Mouse (Mus musculus) lung, embryonic 16.5 days (tissue): ENCODE measurements around the gene Asic1. TPM values are rescaled to one million over a fixed set of nuclear protein-coding genes. Genes with fewer than 3 reads are reported as not detected.
"Not testable (repeated sequence)": the region's sequence is repeated elsewhere in the genome, so short reads cannot be mapped to it uniquely, and the experiment has no call there.

ENCODE experiments used
- ATAC-seq: fragments of 200-750 bp; cut with Nextera tagmentation; 2 replicates; pipeline ENCODE4 v1.8.0; 2017; ENCODE audit warnings: low read depth, mild to moderate bottlenecking, moderate library complexity
- H3K27ac ChIP-seq: fragments of 300-500 bp; sonication (generic); 2 replicates; pipeline ENCODE4 v1.5.1; 2014; ENCODE audit warnings: mild to moderate bottlenecking, control low read depth, low read length
- H3K27me3 ChIP-seq: fragments of 300-500 bp; sonication (generic); 2 replicates; pipeline ENCODE4 v1.6.1; 2014; ENCODE audit warnings: low read depth, low read length, mixed read lengths; ENCODE audit not compliant: control insufficient read depth, insufficient read depth
- H3K36me3 ChIP-seq: fragments of 300-500 bp; sonication (generic); 2 replicates; pipeline ENCODE4 v1.6.1; 2014; ENCODE audit warnings: low read length; ENCODE audit not compliant: control insufficient read depth, insufficient read depth
- H3K4me1 ChIP-seq: fragments of 300-500 bp; sonication (generic); replicated peaks from 2 replicates; pipeline ENCODE4 v1.6.1; 2014; ENCODE audit warnings: low read length, mixed read lengths; ENCODE audit not compliant: control insufficient read depth, insufficient read depth
- H3K4me2 ChIP-seq: fragments of 300-500 bp; sonication (generic); 2 replicates; pipeline ENCODE4 v1.6.1; 2014; ENCODE audit warnings: low read depth, low read length, control low read depth
- H3K4me3 ChIP-seq: fragments of 300-500 bp; sonication (generic); 2 replicates; pipeline ENCODE4 v1.5.1; 2014; ENCODE audit warnings: mild to moderate bottlenecking, low read length, control low read depth
- H3K9ac ChIP-seq: fragments of 300-500 bp; sonication (generic); 2 replicates; pipeline ENCODE4 v1.6.1; 2014; ENCODE audit warnings: low read length, control low read depth
- H3K9me3 ChIP-seq: fragments of 300-500 bp; sonication (generic); 2 replicates; pipeline ENCODE4 v1.6.1; 2016; ENCODE audit warnings: low read length; ENCODE audit not compliant: control insufficient read depth
- WGBS: fragments of 180-500 bp; shearing (Covaris S2); extraction: QIAGEN DNeasy Blood & Tissue Kit; methylation state at CpG from one replicate; pipeline ENCODE4 v1.1.7; 2014; 5-methylcytosine and 5-hydroxymethylcytosine counted together
- polyA plus RNA-seq: library from polyadenylated mRNA; unstranded; fragments of >200 nt; fragmentation: Nextera tagmentation; extraction: Ambion mirVana; gene quantifications from 2 replicates; pipeline ENCODE4 v1.2.1, GENCODE M21; 2015

Gene Asic1
- polyA plus RNA-seq, 1 experiment from 2014 or later, result 1.6 TPM

DNA sequence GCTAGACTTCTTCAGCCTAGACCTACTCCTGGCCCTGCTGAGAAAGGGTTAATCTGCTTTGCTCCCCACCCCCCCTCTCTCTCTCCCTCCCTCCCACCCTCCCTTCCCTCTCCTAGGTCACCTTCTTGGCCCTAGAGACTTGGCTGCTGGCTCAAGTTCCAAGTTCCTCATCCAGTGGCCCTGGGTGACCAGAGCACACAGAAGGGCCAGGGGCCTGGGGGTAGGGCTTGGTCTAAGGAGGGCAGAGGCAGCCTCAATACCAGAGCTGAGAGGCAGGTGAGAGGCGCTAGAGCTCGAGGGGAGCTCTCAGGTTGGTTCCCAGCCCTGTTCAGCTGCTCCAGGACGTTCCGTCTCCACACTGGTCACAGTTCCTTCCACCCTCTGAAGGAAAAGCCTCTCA is 20.8 kb downstream of the Asic1 start:
- Histone ChIP-seq H3K9me3 (no peaks in the 10 kb centered on the region), H3K4me1 (no peaks in the 10 kb centered on the region), H3K36me3 (no peaks in the 10 kb centered on the region), H3K4me3 (no peak overlapping the region), H3K4me2 (no peak overlapping the region), H3K9ac (no peak overlapping the region), H3K27me3 (no peaks in the 10 kb centered on the region), H3K27ac (no peak overlapping the region)
- 11% methylated on average over 4 of the region's 4 CpGs for WGBS
- no peak for ATAC-seq

DNA sequence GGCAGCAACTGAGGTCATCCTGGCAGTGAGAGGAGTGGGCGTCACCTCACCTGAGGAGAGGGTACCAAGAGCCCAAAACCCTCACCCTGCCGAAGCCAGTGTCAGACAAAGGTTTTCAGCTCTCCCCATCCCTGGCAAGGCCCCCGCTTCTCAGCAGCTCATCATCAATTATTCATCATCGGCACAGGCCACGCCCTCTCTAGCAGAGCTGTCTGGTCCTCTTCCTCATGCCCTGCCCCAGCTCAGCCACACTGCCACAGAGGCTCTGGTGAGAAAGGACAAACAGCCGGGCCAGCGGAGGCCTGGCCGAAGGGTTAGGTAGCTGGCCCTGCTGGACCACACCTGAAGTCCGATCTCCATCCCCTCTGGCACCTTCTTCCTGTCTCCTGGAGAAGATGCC is 21.8 kb downstream of the Asic1 start:
- ATAC-seq, result no peak
- Histone ChIP-seq H3K27me3 (no peaks in the 10 kb centered on the region), H3K4me1 (no peaks in the 10 kb centered on the region), H3K9ac (no peak overlapping the region), H3K4me3 (no peak overlapping the region), H3K36me3 (no peaks in the 10 kb centered on the region), H3K9me3 (no peaks in the 10 kb centered on the region), H3K27ac (no peak overlapping the region), H3K4me2 (no peak overlapping the region)
- WGBS, result 35% methylated on average over 9 of the region's 9 CpGs

DNA sequence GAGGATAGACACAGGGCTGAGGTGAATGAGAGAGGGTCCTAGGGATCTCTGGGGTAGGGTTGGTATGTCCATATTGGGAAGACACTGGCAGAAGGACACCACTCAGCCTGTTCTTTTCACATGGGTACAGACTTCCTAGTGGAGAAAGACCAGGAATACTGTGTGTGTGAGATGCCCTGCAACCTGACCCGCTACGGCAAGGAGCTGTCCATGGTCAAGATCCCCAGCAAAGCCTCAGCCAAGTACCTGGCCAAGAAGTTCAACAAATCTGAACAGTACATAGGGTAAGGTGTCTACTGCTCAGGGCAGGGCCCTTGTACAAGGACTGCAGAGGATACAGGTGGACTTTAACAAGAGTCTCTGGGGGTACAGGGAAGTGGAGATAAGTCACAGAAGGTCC is 27.1 kb downstream of the Asic1 start:
- Histone ChIP-seq H3K27me3 (no peaks in the 10 kb centered on the region; the same call in 1 of the 2 replicates), H3K4me2 (no peak overlapping the region), H3K27ac (no peak overlapping the region), H3K9me3 (no peaks in the 10 kb centered on the region), H3K36me3 (no peaks in the 10 kb centered on the region), H3K9ac (no peak overlapping the region), H3K4me3 (no peak overlapping the region), H3K4me1 (peaks cover 10% of the 10 kb centered on the region)
- no peak for ATAC-seq
- WGBS, result 6% methylated on average over 2 of the region's 2 CpGs

DNA sequence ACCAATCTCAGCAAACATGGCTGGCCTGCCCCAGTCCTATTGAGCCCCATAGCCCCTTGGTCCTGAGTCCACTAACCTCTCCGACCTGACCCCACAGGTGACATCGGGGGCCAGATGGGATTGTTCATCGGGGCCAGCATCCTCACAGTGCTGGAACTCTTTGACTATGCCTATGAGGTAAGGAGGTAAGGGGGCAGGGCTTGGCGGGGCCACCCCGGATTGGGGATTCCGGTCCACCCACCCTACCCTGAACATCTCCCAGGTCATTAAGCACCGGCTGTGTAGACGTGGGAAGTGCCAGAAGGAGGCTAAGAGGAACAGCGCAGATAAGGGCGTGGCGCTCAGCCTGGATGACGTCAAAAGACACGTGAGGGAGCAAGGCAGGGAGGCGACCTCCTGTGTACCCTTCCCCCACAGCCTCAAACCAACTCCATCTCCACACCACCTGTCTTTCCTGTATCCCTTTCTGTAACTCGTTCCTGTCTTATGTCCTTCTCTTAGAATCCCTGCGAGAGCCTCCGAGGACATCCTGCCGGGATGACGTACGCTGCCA is 28.4 kb downstream of the Asic1 start:
- peaks cover 21% of the 10 kb centered on the region for H3K4me1 ChIP-seq
- H3K27me3 ChIP-seq, result no peaks in the 10 kb centered on the region; the same call in 1 of the 2 replicates
- WGBS, result 28% methylated on average over 20 of the region's 20 CpGs
- H3K27ac ChIP-seq, result no peak overlapping the region
- no peak for ATAC-seq
- H3K4me2 ChIP-seq, result no peak overlapping the region
- H3K9me3 ChIP-seq, result no peaks in the 10 kb centered on the region
- peaks cover under 1% of the 10 kb centered on the region; the same call in 1 of the 2 replicates for H3K36me3 ChIP-seq
- no peak overlapping the region for H3K4me3 ChIP-seq
- no peak overlapping the region for H3K9ac ChIP-seq

DNA sequence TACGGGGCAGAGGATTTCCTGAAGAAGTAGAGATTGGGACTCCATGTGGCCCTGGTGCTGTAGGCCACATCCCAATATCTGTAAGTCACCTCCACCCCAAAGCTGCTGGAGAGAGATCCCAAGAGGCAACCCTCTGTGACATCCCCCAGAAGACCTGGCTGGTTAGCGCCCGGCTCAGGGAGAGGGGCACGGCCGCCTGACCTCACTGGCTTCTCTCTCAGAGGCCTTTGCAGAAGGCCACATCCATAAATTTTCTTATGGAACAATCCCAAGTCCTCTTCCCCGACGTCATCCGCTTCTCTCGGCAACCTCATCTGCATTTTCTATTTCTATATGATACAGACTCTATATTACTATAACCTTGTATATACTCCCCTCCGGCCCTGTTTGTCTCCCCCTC is 29.5 kb downstream of the Asic1 start:
- Histone ChIP-seq H3K4me2 (no peak overlapping the region), H3K9me3 (no peaks in the 10 kb centered on the region), H3K9ac (no peak overlapping the region), H3K4me1 (peaks cover 24% of the 10 kb centered on the region), H3K36me3 (peaks cover 7% of the 10 kb centered on the region; the same call in 1 of the 2 replicates), H3K27me3 (no peaks in the 10 kb centered on the region; the same call in 1 of the 2 replicates), H3K27ac (no peak overlapping the region), H3K4me3 (no peak overlapping the region)
- no peak for ATAC-seq
- 67% methylated on average over 10 of the region's 10 CpGs for WGBS

DNA sequence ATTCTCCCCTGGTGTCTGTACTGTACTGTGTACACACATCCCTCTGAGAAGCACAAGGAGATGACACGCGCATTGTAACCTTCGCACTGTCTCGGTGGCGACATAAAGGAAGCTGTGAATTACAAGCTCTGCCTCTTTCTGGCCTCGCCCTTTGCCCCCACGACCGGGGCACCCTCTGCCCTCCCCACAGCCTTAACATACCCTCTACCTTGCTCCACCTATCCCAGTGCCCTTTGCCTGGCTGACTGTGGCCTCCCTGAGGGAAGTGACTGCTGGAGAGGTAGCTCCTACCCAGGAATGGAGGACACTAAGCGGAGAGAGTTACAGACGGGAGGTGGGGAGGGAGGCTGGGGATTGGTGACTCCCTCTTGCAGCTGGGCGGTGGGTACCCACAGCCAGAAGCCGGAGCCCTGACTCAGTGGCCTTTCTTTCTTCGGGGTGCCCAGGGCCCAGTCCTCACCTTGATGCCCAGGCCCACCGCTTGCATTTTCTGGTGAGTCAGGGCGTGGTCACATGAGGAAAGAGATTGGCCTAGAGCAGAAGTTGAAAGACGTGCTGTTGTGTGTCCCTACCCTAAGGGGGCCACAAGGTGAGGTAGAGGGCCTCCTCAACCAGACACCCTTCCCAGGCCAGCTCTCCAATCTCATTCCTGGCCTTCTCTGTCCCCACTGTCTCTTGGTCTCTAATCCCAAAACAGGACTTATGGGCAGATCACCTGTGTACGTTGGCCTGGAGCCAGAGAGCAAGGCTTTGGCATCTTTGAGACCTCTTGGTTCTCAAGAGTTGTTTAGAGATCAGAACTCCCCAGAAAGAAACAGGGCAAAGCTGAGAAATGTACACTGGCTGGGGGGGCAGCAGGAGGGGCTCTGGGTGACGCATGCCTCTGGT is 30.3 kb downstream of the Asic1 start:
- WGBS, result 80% methylated on average over 18 of the region's 18 CpGs
- Histone ChIP-seq H3K36me3 (peaks cover 8% of the 10 kb centered on the region), H3K27me3 (no peaks in the 10 kb centered on the region; the same call in 1 of the 2 replicates), H3K4me3 (no peak overlapping the region), H3K27ac (no peak overlapping the region), H3K9ac (0 out of 2 replicates have a peak overlapping the region, but pooled peaks have one; percentile 9), H3K9me3 (no peaks in the 10 kb centered on the region), H3K4me1 (peaks cover 24% of the 10 kb centered on the region), H3K4me2 (no peak overlapping the region)
- no peak for ATAC-seq

DNA sequence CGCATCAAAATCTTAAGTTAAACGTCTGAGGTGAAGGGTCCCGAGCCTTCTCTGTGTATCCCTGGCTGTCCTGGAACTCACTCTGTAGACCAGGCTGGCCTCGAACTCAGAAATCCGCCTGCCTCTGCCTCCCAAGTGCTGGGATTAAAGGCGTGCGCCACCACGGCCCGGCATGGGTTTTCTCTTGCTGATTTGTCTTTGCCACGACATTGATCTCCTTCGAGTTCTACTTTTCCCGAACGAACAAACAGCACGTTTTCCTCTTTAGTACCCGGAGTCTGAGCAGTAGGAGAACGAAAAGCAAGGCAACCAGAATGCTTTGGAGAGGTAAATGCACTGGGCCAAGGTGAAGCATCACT is 31.5 kb downstream of the Asic1 start:
- Histone ChIP-seq H3K4me2 (peak overlapping the region; percentile 56), H3K4me3 (peak overlapping the region; percentile 86), H3K4me1 (peaks cover 24% of the 10 kb centered on the region), H3K9ac (peak overlapping the region; percentile 98), H3K36me3 (peaks cover 13% of the 10 kb centered on the region), H3K27ac (peak overlapping the region; percentile 16; the same call in 1 of the 2 replicates)
- H3K9me3 ChIP-seq, H3K27me3 ChIP-seq, ATAC-seq: not testable (repeated sequence)
- 38% methylated on average over 16 of the region's 16 CpGs for WGBS

DNA sequence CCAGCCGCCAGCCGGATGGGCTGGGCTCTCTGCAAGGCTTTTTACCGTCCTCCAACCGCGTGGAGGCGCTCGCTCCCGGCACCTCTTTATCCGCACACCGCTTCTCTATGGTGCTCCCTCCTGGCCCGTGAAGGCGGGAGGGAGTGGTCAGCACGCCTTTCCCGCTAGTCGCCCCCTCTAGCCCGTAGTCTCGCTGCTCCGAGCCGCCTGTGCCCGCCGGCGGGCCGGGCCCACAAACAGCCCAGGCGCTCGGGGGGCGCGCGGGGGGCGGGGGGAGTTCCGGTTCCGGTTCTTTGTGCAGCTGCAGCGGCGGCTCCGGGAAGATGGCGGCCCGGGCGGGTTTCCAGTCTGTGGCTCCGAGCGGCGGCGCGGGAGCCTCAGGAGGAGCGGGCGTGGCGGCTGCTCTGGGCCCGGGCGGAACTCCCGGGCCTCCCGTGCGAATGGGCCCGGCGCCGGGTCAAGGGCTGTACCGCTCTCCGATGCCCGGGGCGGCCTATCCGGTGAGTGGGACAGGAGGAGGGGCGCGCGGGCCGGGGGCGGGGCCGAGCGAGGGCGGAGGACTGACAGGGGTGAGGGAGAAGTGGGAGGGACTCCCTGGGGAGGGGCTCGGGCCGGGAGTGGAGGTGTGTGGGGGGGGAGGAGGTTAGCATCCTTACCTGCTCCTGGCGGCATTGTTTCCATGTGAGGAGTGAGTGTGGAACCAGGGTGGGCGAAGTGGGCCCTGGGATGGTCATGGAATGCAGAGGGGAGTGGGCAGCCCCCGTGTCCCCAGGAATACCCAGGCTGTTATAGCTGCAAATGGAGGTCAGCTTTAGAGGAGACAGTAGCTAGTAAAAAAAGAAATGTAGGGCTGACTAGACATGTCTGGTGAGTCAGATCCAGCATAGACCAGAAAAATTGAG is 32.1 kb downstream of the Asic1 start, which contains the start of gene Smarcd1:
Gene Smarcd1, plus strand, starts transcription at position 131 of the 902 bp plus-strand sequence.
- H3K9ac ChIP-seq, result peak within 1 kb of the TSS; percentile 98
- peaks cover 24% of the 10 kb centered on the region for H3K4me1 ChIP-seq
- WGBS, result under 1% methylated on average over 70 of the region's 71 CpGs
- no peaks in the 10 kb centered on the region for H3K9me3 ChIP-seq
- ATAC-seq, result peak; percentile 96
- H3K4me3 ChIP-seq, result peak within 1 kb of the TSS; percentile 86
- H3K27me3 ChIP-seq, result no peaks in the 10 kb centered on the region; the same call in 1 of the 2 replicates
- peak within 1 kb of the TSS; percentile 62 for H3K4me2 ChIP-seq
- peak within 1 kb of the TSS; percentile 97 for H3K27ac ChIP-seq
- peaks cover 16% of the 10 kb centered on the region for H3K36me3 ChIP-seq
